Mouse (Mus musculus) embryonic facial prominence, embryonic 13.5 days (tissue): ENCODE results near the gene Olfr789. TPM values are rescaled to one million over a fixed set of nuclear protein-coding genes. Genes with fewer than 3 reads are reported as not detected.

Source experiments
- ATAC-seq: fragments of 200-750 bp; cut with Nextera tagmentation; 2 replicates; pipeline ENCODE4 v1.8.0; 2017; ENCODE audit warnings: low read depth; ENCODE audit not compliant: insufficient number of reproducible peaks, insufficient read depth, low FRiP score, low TSS enrichment
- H3K27ac ChIP-seq: fragments of 300-500 bp; sonication (generic); 2 replicates; pipeline ENCODE4 v1.5.1; 2015; ENCODE audit warnings: moderate library complexity, mild to moderate bottlenecking, inconsistent platforms
- H3K27me3 ChIP-seq: fragments of 300-500 bp; sonication (generic); 2 replicates; pipeline ENCODE4 v1.6.1; 2015; ENCODE audit warnings: mild to moderate bottlenecking, inconsistent platforms
- H3K36me3 ChIP-seq: fragments of 300-500 bp; sonication (generic); 2 replicates; pipeline ENCODE4 v1.6.1; 2015; ENCODE audit warnings: mild to moderate bottlenecking, inconsistent platforms
- H3K4me1 ChIP-seq: fragments of 300-500 bp; sonication (generic); 2 replicates; pipeline ENCODE4 v1.6.1; 2015; ENCODE audit warnings: inconsistent platforms
- H3K4me2 ChIP-seq: fragments of 300-500 bp; sonication (generic); 2 replicates; pipeline ENCODE4 v1.6.1; 2015; ENCODE audit warnings: moderate library complexity, mild to moderate bottlenecking, inconsistent platforms
- H3K4me3 ChIP-seq: fragments of 300-500 bp; sonication (generic); 2 replicates; pipeline ENCODE4 v1.5.1; 2015; ENCODE audit warnings: mild to moderate bottlenecking, inconsistent platforms
- H3K9ac ChIP-seq: fragments of 300-500 bp; sonication (generic); 2 replicates; pipeline ENCODE4 v1.6.1; 2015; ENCODE audit warnings: mild to moderate bottlenecking, inconsistent platforms
- H3K9me3 ChIP-seq: fragments of 300-500 bp; sonication (generic); 2 replicates; pipeline ENCODE4 v1.6.1; 2016; ENCODE audit warnings: inconsistent platforms
- WGBS: fragments of 180-500 bp; shearing (Covaris S2); methylation state at CpG from one replicate; pipeline ENCODE4 v1.1.7; 2015; ENCODE audit warnings: mixed read lengths; 5-methylcytosine and 5-hydroxymethylcytosine counted together
- polyA plus RNA-seq: library from polyadenylated mRNA; unstranded; fragments of >200 nt; fragmentation: Nextera tagmentation; extraction: Ambion mirVana; gene quantifications from 2 replicates; pipeline ENCODE4 v1.2.1, GENCODE M21; 2015

The Olfr789 gene
- polyA plus RNA-seq, result not detected in 2 replicates

GRCm38 (mm10) chr10:129484452-129484851, at the start of gene Olfr789:
Gene Olfr789, plus strand, starts transcription at chr10:129484752.
- Histone ChIP-seq H3K27me3 (no peaks in the 10 kb centered on the region), H3K9me3 (no peaks in the 10 kb centered on the region), H3K36me3 (no peaks in the 10 kb centered on the region), H3K27ac (no peak within 1 kb of the TSS), H3K4me1 (no peaks in the 10 kb centered on the region), H3K4me3 (no peak within 1 kb of the TSS), H3K4me2 (no peak within 1 kb of the TSS), H3K9ac (no peak within 1 kb of the TSS)
- 54% methylated on average over 2 of the region's 2 CpGs for WGBS
- no peak for ATAC-seq

GRCm38 (mm10) chr10:129461562-129461961, 23.0 kb upstream of the Olfr789 start, which contains the start of gene Olfr787:
Gene Olfr787, plus strand, starts transcription at chr10:129461862.
- WGBS, result 78% methylated on average over 3 of the region's 3 CpGs

GRCm38 (mm10) chr10:129470698-129471097, 13.9 kb upstream of the Olfr789 start, which contains the start of gene Olfr788:
Gene Olfr788, plus strand, starts transcription at chr10:129470998.
- H3K9me3 ChIP-seq, result no peaks in the 10 kb centered on the region
- no peaks in the 10 kb centered on the region for H3K36me3 ChIP-seq
- no peaks in the 10 kb centered on the region for H3K27me3 ChIP-seq
- H3K4me3 ChIP-seq, result no peak within 1 kb of the TSS
- H3K9ac ChIP-seq, result no peak within 1 kb of the TSS
- no peak for ATAC-seq
- H3K4me1 ChIP-seq, result no peaks in the 10 kb centered on the region
- no peak within 1 kb of the TSS for H3K27ac ChIP-seq
- H3K4me2 ChIP-seq, result no peak within 1 kb of the TSS

More at GRCm38 (mm10) chr10:129461562-129461961, 23.0 kb upstream of the Olfr789 start, which contains the start of gene Olfr787:
- Histone ChIP-seq H3K4me1 (no peaks in the 10 kb centered on the region), H3K9me3 (no peaks in the 10 kb centered on the region), H3K4me2 (no peak within 1 kb of the TSS), H3K36me3 (no peaks in the 10 kb centered on the region), H3K27me3 (no peaks in the 10 kb centered on the region), H3K9ac (no peak within 1 kb of the TSS), H3K27ac (no peak within 1 kb of the TSS), H3K4me3 (no peak within 1 kb of the TSS)
- ATAC-seq, result no peak

GRCm38 (mm10) chr10:129473256-129473655, 11.3 kb upstream of the Olfr789 start:
- H3K4me3 ChIP-seq, result no peak overlapping the region
- H3K4me1 ChIP-seq, result no peaks in the 10 kb centered on the region
- 56% methylated on average over 2 of the region's 2 CpGs for WGBS
- no peak for ATAC-seq
- no peaks in the 10 kb centered on the region for H3K27me3 ChIP-seq
- no peaks in the 10 kb centered on the region for H3K9me3 ChIP-seq
- no peaks in the 10 kb centered on the region for H3K36me3 ChIP-seq
- no peak overlapping the region for H3K27ac ChIP-seq
- no peak overlapping the region for H3K4me2 ChIP-seq
- no peak overlapping the region for H3K9ac ChIP-seq

GRCm38 (mm10) chr10:129473723-129474122, 10.8 kb upstream of the Olfr789 start:
- Histone ChIP-seq H3K27ac (no peak overlapping the region), H3K36me3 (no peaks in the 10 kb centered on the region), H3K4me1 (no peaks in the 10 kb centered on the region), H3K9me3 (no peaks in the 10 kb centered on the region), H3K27me3 (no peaks in the 10 kb centered on the region), H3K9ac (no peak overlapping the region), H3K4me3 (no peak overlapping the region), H3K4me2 (no peak overlapping the region)
- no peak for ATAC-seq

GRCm38 (mm10) chr10:129490101-129490500, 5.5 kb downstream of the Olfr789 start:
- no peak overlapping the region for H3K9ac ChIP-seq
- H3K4me2 ChIP-seq, result no peak overlapping the region
- H3K4me1 ChIP-seq, result no peaks in the 10 kb centered on the region
- H3K27ac ChIP-seq, result no peak overlapping the region
- no peaks in the 10 kb centered on the region for H3K9me3 ChIP-seq
- H3K27me3 ChIP-seq, result no peaks in the 10 kb centered on the region
- H3K4me3 ChIP-seq, result no peak overlapping the region
- ATAC-seq, result no peak
- 77% methylated on average over 2 of the region's 2 CpGs for WGBS
- no peaks in the 10 kb centered on the region for H3K36me3 ChIP-seq

GRCm38 (mm10) chr10:129498192-129498591, 13.6 kb downstream of the Olfr789 start, which contains the start of gene Olfr790:
Gene Olfr790, plus strand, starts transcription at chr10:129498492.
- Histone ChIP-seq H3K36me3 (no peaks in the 10 kb centered on the region), H3K4me2 (no peak within 1 kb of the TSS)

GRCm38 (mm10) chr10:129521492-129521891, 36.9 kb downstream of the Olfr789 start, which contains the start of gene Olfr791:
Gene Olfr791, plus strand, starts transcription at chr10:129521792.
- H3K27me3 ChIP-seq, result no peaks in the 10 kb centered on the region
- H3K4me1 ChIP-seq, result no peaks in the 10 kb centered on the region
- H3K36me3 ChIP-seq, result no peaks in the 10 kb centered on the region
- H3K4me2 ChIP-seq, result no peak within 1 kb of the TSS
- no peak within 1 kb of the TSS for H3K27ac ChIP-seq
- WGBS, result 65% methylated on average over 3 of the region's 3 CpGs
- no peak within 1 kb of the TSS for H3K4me3 ChIP-seq
- no peak for ATAC-seq
- H3K9ac ChIP-seq, result no peak within 1 kb of the TSS
- H3K9me3 ChIP-seq, result no peaks in the 10 kb centered on the region

More at GRCm38 (mm10) chr10:129498192-129498591, 13.6 kb downstream of the Olfr789 start, which contains the start of gene Olfr790:
- H3K27me3 ChIP-seq, result no peaks in the 10 kb centered on the region
- no peaks in the 10 kb centered on the region for H3K9me3 ChIP-seq
- no peaks in the 10 kb centered on the region for H3K4me1 ChIP-seq
- H3K4me3 ChIP-seq, result no peak within 1 kb of the TSS
- H3K9ac ChIP-seq, result no peak within 1 kb of the TSS
- ATAC-seq, result no peak
- no peak within 1 kb of the TSS for H3K27ac ChIP-seq

- H3K36me3 ChIP-seq, result no peaks in the 10 kb centered on the region
- no peak within 1 kb of the TSS for H3K9ac ChIP-seq
- no peaks in the 10 kb centered on the region for H3K4me1 ChIP-seq
- no peak within 1 kb of the TSS for H3K4me3 ChIP-seq
- H3K27me3 ChIP-seq, result no peaks in the 10 kb centered on the region
- 67% methylated on average over 1 of the region's 1 CpGs for WGBS
- H3K27ac ChIP-seq, result no peak within 1 kb of the TSS
- H3K4me2 ChIP-seq, result no peak within 1 kb of the TSS
- H3K9me3 ChIP-seq, result peaks cover 5% of the 10 kb centered on the region; the same call in 1 of the 2 replicates
- ATAC-seq, result no peak
These were observed 54.3 kb downstream of the Olfr789 start, which contains the start of gene Olfr792 for GRCm38 (mm10) chr10:129538862-129539261. Gene Olfr792, plus strand, starts transcription at chr10:129539162.

Other genes with a start within 250 kb of the Olfr789 start
- gene Olfr774, start 248.5 kb upstream of the Olfr789 start, polyA plus RNA-seq, result not detected in 2 replicates
- not detected in 2 replicates for gene Olfr775, start 236.3 kb upstream of the Olfr789 start, polyA plus RNA-seq
- gene Olfr776, start 225.6 kb upstream of the Olfr789 start, polyA plus RNA-seq, result not detected in 2 replicates
- not detected in 2 replicates for gene Olfr777, start 213.3 kb upstream of the Olfr789 start, polyA plus RNA-seq
- gene Olfr780, start 166.6 kb upstream of the Olfr789 start, polyA plus RNA-seq, result not detected in 2 replicates
- not detected in 2 replicates for gene Olfr781, start 155.9 kb upstream of the Olfr789 start, polyA plus RNA-seq
- gene Olfr782, start 135.9 kb upstream of the Olfr789 start, polyA plus RNA-seq, result not detected in 2 replicates
- 0.11 TPM in 1 of 2 replicates, not detected in the other for gene Olfr784, start 100.7 kb upstream of the Olfr789 start, polyA plus RNA-seq
- not detected in 2 replicates for gene Olfr785, start 79.3 kb upstream of the Olfr789 start, polyA plus RNA-seq
- not detected in 2 replicates for gene Olfr786, start 57.4 kb upstream of the Olfr789 start, polyA plus RNA-seq
- gene Olfr787, start 22.9 kb upstream of the Olfr789 start, polyA plus RNA-seq, result not detected in 2 replicates
- gene Olfr788, start 13.8 kb upstream of the Olfr789 start, polyA plus RNA-seq, result not detected in 2 replicates
- gene Olfr790, start 13.7 kb downstream of the Olfr789 start, polyA plus RNA-seq, result not detected in 2 replicates
- gene Olfr791, start 37.0 kb downstream of the Olfr789 start, polyA plus RNA-seq, result not detected in 2 replicates
- not detected in 2 replicates for gene Olfr792, start 54.4 kb downstream of the Olfr789 start, polyA plus RNA-seq
- not detected in 2 replicates for gene Olfr794, start 82.9 kb downstream of the Olfr789 start, polyA plus RNA-seq
- not detected in 2 replicates for gene Olfr796, start 127.8 kb downstream of the Olfr789 start, polyA plus RNA-seq
- gene Olfr798, start 143.2 kb downstream of the Olfr789 start, polyA plus RNA-seq, result not detected in 2 replicates
- not detected in 2 replicates for gene Olfr799, start 152.7 kb downstream of the Olfr789 start, polyA plus RNA-seq
- not detected in 2 replicates for gene Olfr800, start 172.9 kb downstream of the Olfr789 start, polyA plus RNA-seq
- not detected in 2 replicates for gene Olfr801, start 189.1 kb downstream of the Olfr789 start, polyA plus RNA-seq
- gene Olfr802, start 203.4 kb downstream of the Olfr789 start, polyA plus RNA-seq, result not detected in 2 replicates
- not detected in 2 replicates for gene Olfr803, start 209.5 kb downstream of the Olfr789 start, polyA plus RNA-seq
- not detected in 2 replicates for gene Olfr804, start 218.5 kb downstream of the Olfr789 start, polyA plus RNA-seq
- not detected in 2 replicates for gene Olfr805, start 244.6 kb downstream of the Olfr789 start, polyA plus RNA-seq